Mouse (Mus musculus) right cerebral cortex, adult 18-20 months (tissue): Measurements from ENCODE around the gene Ttll6.

Experiments
- DNase-seq: peaks from one replicate; pipeline ENCODE4 v3.0.0; 2022; ENCODE audit warnings: mixed read lengths

Gene Ttll6

GRCm38 (mm10) chr11:96169016-96169415, 35.4 kb downstream of the Ttll6 start:
- no peak for DNase-seq

- no peak for DNase-seq
These were observed 37.3 kb downstream of the Ttll6 start for GRCm38 (mm10) chr11:96170711-96171379.

DNA sequence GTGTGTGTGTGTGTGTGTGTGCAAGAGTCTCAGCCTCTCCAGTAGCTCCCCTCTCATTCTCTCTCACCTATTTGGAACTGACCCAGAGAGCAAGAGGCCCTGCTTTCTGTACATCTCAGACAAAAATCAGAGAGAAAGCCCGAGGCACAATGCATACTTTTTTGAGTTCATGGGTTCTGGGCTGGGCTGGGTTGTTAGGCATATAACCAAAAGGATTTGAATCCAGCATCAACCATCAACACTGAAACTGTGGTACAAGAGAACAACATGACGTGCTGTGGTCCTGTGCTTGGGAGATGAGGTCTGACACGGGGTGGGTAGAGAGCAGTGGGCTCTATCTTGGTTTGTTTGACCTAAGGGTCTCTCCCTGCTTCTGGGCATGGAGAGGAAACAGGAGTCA, 38.0 kb downstream of the Ttll6 start:
- DNase-seq = no peak

DNA sequence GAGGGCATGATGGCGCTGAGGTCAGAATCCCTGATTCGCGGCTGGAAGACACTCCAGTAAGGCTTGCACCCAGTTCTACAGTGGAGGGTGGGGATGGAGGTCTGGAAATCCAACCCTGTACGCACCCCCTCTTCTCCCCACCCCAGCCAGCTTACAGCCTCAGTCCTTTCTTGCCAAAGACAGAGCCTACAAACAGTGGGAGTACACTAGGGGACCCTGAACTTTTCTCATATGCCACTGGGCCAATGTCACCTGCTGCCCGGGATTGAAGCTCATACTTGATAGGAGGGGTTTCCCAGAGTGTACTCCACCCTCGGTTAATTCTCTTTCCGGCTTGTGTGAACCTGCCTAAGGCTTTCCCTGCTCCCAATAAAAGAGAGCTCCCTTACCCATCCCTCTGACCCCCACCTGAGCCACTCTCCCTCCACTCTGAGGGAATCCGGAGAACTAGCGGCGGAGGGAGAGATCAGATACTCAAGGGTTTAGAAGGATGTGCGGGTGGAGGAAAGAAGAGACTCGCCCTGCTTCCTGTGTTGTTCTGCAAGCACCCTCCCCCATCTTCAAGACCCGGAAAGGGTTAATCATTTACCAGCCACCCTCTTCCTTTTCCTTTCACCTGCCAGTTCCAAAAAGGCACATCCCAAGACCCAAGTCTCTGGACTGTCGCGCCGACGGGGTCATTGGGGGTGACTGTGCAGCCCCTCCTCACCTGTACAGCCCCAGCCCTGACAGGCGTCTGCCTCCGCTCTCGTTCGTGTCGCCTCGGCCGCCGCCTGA, 39.1 kb downstream of the Ttll6 start:
- DNase-seq = no peak

- DNase-seq = no peak
These were observed 39.8 kb downstream of the Ttll6 start for GRCm38 (mm10) chr11:96173288-96173840.

- no peak for DNase-seq
These were observed 41.3 kb downstream of the Ttll6 start for GRCm38 (mm10) chr11:96174881-96175280.

DNA sequence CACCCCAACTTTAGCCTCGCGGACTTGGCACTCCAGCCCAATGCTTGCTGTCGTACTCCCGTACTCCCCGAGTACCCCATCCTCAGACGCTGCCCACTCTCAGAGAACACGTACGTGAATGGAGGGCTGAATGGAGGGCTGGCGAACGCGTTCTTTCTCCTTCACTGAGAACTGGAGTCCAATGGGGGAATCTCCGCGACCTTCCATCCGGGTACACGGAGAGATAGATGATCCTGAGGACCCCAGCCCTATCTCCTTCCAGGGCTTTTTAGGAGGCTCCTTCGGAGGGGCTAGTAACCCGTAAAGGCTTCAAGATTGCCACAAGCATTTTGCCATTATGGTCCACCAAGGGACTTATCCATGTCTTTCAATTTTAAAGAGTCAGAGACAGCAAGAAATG, 41.9 kb downstream of the Ttll6 start:
- DNase-seq = no peak

GRCm38 (mm10) chr11:96175951-96176530, 42.5 kb downstream of the Ttll6 start:
- no peak for DNase-seq

DNA sequence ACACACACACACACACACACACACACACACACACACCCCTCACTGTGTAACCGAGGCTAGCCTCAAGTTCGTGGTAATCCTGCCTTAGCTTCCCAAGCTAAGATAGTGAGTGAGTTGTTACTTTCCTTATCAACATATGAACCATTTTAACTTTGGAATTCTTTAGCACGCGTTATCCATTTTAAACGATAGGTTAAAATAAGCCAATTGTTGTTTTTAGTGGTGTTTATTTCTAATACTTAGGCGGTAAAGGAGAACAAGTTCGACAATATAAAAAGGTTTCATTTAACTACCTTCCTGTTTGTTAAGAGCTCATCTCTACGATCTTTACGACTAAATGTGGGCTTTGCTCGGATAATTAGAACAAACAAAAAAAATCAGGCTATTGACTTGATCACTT, 43.3 kb downstream of the Ttll6 start:
- no peak for DNase-seq

GRCm38 (mm10) chr11:96177546-96178174, 44.1 kb downstream of the Ttll6 start:
- no peak for DNase-seq

GRCm38 (mm10) chr11:96178356-96178755, 44.8 kb downstream of the Ttll6 start:
- no peak for DNase-seq

DNA sequence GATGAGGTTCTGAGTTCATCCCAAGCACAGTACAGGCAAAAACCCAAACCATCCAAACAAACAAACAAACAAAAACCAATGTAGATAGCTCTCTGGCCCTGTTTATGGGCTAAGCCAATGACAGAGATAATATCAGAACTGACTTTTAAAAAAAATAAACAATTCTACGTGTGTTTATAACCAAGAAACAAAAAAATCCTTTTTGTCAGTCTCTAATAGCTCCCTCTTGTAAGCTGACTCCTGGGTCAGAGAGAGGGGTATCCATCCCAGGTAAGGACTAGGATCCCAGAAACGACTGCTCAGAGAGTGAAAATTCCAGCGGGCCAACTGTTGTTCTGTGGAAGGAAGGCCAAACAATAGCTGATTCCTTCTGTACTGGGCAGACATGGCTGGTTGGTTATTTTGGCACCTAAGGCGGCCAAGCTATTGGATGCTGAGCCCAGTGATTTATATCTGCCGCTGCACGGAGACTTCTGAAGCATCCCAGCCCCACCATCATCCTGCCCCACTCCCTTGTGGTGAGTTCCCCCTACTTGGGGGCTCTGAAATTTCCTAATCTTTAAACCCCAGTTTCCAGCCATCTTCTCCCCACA, 45.4 kb downstream of the Ttll6 start:
- DNase-seq = no peak

DNA sequence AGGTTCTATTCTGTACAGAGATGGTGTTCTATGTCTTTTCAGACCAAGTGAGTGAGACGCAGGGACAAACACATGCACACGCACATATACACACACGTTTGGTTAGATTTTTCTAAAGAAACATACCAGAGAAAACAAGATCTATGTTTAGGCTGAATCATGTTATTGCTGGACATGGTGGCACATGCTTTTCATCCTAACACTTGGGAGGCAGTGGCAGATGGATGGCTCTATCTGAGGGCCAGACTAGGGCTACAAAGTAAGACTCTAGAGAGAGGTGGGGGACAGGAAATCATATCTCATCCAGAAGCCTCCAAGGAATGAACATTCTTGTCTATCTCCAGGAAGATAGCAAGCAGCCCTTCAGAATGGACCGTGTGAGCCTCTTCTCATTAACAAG, 47.5 kb downstream of the Ttll6 start:
- DNase-seq = no peak

DNA sequence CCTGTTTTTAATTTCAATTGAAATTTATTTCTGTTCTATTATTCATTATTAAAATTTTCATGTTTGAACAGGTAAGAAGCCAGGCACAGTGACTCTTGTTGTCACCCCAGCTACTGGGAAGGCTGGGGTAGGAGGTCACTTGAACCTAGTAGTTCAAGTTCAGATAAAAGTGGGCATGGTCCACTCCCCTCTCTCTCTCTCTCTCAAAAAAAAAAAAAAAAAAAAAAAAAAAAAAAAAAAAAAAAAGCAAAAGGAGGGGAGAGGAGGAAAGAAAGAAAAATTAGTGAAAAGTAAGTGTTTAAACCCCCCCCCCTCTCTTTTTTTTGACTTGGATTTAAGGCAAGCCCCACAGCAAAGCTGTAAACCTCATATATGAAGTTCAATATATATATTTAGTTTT, 50.6 kb downstream of the Ttll6 start:
- DNase-seq = no peak

DNA sequence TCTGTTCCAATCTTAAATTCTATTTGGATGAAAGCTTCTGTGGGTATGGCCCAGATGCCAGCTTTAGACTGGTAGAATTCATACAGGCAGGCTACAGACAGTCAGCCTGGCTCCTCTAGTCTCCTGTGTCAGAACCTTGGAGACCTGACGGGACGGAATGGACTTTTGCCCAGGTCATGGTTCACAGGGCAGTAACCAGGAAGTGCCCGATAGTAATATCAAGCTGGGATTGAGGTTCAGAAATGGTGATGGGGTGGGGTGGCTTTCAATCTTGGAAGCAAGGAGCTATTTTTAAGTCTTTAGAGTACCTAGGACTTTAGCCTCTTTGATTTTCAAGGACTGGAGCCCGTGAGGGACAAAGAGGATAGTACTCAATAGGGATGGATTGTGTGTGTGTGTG, 53.7 kb downstream of the Ttll6 start:
- no peak for DNase-seq

DNA sequence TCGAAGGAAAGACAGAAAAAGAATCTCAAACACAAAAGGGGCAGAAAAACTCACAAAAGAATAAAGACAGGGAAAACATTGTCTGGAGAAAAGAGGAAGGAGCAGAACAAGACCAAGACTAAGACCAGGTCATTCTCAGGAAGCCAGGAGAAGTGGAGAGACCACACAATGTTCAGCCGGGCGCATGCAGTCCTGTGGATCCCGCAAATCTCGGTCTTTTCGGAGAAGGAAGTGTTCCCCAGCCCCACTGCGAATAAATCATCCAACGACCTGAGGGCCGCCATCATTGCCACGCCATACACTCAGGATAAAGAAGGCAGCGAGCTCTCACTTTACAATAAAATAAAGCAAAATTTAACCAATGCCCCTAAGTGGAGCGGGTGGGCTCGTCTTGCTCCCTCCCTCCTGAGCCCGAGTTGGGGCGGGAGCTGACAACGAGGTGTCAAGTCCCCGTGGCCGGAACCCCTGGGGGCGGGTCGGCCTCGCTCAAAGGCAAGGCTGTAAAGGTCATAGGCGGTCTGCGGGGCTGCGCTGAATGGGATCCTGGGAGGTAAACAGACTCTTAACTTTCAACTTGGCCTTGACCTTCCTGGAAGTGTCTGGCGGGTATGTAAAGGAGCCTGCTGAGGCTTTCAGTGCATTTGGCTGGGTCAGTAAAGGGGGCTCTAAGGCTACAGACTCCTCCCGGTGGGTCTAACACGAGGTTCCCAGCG, 56.4 kb downstream of the Ttll6 start:
- no peak for DNase-seq

GRCm38 (mm10) chr11:96191132-96191531, 57.5 kb downstream of the Ttll6 start:
- DNase-seq = no peak

DNA sequence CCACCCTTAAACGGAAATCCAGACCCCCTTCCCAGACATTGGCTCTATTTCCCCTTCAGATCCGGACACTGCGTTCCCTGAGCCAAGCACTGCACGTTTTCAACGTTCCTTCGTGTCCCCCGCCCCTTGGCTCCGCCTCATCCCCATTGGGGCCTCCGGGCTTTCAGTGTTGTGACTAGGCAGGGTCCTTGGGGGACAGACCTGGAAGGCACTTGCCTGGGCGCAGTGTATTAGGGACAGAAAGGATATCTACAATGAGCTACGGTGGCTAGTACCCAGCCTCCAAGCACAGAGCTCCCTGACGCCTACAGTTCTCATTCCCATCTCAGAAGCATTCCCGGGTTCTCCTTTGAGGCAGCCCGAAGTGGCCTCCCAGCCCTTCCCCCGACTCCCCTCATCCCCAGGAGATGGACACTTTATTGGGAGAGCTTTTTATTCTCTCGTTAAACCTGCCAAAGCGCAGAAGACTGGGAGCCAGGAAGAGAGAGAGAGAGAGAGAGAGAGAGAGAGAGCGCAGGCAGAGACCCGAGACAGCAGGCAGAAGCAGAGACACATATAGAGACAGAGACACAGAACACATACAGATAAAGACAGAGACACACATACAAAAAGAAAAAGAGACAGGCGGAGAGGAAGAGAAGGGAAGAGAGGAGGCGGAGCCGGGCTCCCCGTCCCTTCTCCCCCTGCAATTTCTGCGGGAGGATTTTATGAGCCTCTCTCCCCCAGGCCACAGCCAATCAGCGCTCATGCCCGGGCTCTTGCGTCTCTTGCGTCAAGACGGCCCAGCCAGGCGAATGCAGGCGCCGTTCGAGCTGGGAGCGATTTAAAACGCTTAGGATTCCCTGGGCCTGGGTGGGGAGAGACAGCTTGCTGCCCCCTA, 60.2 kb downstream of the Ttll6 start, which contains the start of gene Hoxb13:
Gene Hoxb13 (plus strand): TSS at position 796 of the 880 bp plus-strand sequence.
- peak; percentile 4 for DNase-seq

GRCm38 (mm10) chr11:96194401-96194710, 60.8 kb downstream of the Ttll6 start:
- DNase-seq = no peak

DNA sequence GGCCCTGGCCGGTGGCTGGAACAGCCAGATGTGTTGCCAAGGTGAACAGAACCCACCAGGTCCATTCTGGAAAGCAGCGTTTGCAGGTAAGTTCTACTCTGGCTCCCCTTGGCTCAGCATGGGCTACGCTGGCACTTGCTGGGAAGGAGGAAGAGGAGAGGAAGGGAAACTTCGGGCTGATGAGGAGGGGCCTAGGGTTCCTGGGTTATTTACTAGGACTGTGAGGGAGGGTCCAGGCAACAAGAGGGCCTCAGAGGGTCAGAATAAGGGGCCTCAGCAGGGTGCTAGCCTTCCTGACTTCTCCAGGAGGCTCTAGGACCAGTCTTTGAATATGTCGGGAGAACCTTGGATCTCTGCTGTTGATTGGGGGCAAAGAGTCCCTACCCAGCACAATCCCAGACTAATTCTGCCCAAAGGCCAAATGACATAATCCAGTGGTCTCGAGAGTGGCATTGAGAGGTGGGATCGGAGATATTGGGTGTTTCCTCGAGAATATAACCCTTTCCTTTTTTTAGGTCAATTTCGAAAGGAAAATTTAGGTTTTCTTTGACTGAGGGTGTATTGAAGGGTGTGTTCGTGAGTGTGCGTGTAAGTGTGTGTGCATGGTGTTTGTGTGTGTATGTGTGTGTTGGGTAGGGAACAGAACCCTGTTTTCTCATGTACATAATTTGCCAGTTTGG, 61.5 kb downstream of the Ttll6 start:
- DNase-seq = no peak
